Mouse (Mus musculus) kidney, embryonic 16.5 days (tissue): ENCODE measurements around the gene Sh3d19. TPM values are rescaled to one million over a fixed set of nuclear protein-coding genes. Genes with fewer than 3 reads are reported as not detected.

Experiments
- ATAC-seq: fragments of 200-750 bp; cut with Nextera tagmentation; 2 replicates; pipeline ENCODE4 v1.8.0; 2017; ENCODE audit warnings: moderate TSS enrichment; ENCODE audit not compliant: low FRiP score, low TSS enrichment
- H3K27ac ChIP-seq: fragments of 300-500 bp; sonication (generic); 2 replicates; pipeline ENCODE4 v1.5.1; 2014; ENCODE audit warnings: low read length
- H3K27me3 ChIP-seq: fragments of 300-500 bp; sonication (generic); 2 replicates; pipeline ENCODE4 v1.6.1; 2014; ENCODE audit warnings: low read length, control low read depth, mixed read lengths; ENCODE audit not compliant: insufficient read depth
- H3K36me3 ChIP-seq: fragments of 300-500 bp; sonication (generic); 2 replicates; pipeline ENCODE4 v1.6.1; 2014; ENCODE audit warnings: low read length, control low read depth, mixed read lengths; ENCODE audit not compliant: insufficient read depth
- H3K4me1 ChIP-seq: fragments of 300-500 bp; sonication (generic); 2 replicates; pipeline ENCODE4 v1.6.1; 2014; ENCODE audit warnings: low read length, control low read depth, mixed read lengths; ENCODE audit not compliant: insufficient read depth
- H3K4me2 ChIP-seq: fragments of 300-500 bp; sonication (generic); replicated peaks from 2 replicates; pipeline ENCODE4 v1.6.1; 2014; ENCODE audit warnings: low read depth, low read length
- H3K4me3 ChIP-seq: fragments of 300-500 bp; sonication (generic); 2 replicates; pipeline ENCODE4 v1.5.1; 2014; ENCODE audit warnings: mild to moderate bottlenecking, low read length
- H3K9ac ChIP-seq: fragments of 300-500 bp; sonication (generic); replicated peaks from 2 replicates; pipeline ENCODE4 v1.6.1; 2014; ENCODE audit warnings: low read length
- H3K9me3 ChIP-seq: fragments of 300-500 bp; sonication (generic); 2 replicates; pipeline ENCODE4 v1.6.1; 2016; ENCODE audit warnings: low read length, control low read depth
- WGBS: fragments of 180-500 bp; shearing (Covaris S2); extraction: QIAGEN DNeasy Blood & Tissue Kit; methylation state at CpG from one replicate; pipeline ENCODE4 v1.1.7; 2014; 5-methylcytosine and 5-hydroxymethylcytosine counted together
- polyA plus RNA-seq: library from polyadenylated mRNA; unstranded; fragments of >200 nt; fragmentation: Nextera tagmentation; extraction: Ambion mirVana; gene quantifications from 2 replicates; pipeline ENCODE4 v1.2.1, GENCODE M21; 2015

Sh3d19 gene
- polyA plus RNA-seq, 1 experiment from 2014 or later = 27.4 TPM

- H3K27ac ChIP-seq = no peak overlapping the region
- no peaks in the 10 kb centered on the region for H3K9me3 ChIP-seq
- H3K4me2 ChIP-seq = no peak overlapping the region
- 91% methylated on average over 5 of the region's 5 CpGs for WGBS
- no peak overlapping the region for H3K4me3 ChIP-seq
- no peaks in the 10 kb centered on the region for H3K4me1 ChIP-seq
- no peaks in the 10 kb centered on the region for H3K27me3 ChIP-seq
- no peak overlapping the region for H3K9ac ChIP-seq
- ATAC-seq = no peak
- H3K36me3 ChIP-seq = 0 out of 2 replicates have a peak, but pooled peaks cover 3% of the 10 kb centered on the region
These were observed 104.7 kb downstream of the Sh3d19 start for GRCm38 (mm10) chr3:86075593-86075992.

- no peak overlapping the region for H3K4me3 ChIP-seq
- 66% methylated on average over 14 of the region's 14 CpGs for WGBS
- no peak overlapping the region for H3K9ac ChIP-seq
- 0 out of 2 replicates have a peak, but pooled peaks have one; percentile 46 for ATAC-seq
- H3K27me3 ChIP-seq = no peaks in the 10 kb centered on the region
- H3K27ac ChIP-seq = no peak overlapping the region
- no peaks in the 10 kb centered on the region for H3K4me1 ChIP-seq
- H3K9me3 ChIP-seq = no peaks in the 10 kb centered on the region
- H3K4me2 ChIP-seq = no peak overlapping the region
- H3K36me3 ChIP-seq = 0 out of 2 replicates have a peak, but pooled peaks cover 3% of the 10 kb centered on the region
These were observed 105.8 kb downstream of the Sh3d19 start for GRCm38 (mm10) chr3:86076511-86077283.

DNA sequence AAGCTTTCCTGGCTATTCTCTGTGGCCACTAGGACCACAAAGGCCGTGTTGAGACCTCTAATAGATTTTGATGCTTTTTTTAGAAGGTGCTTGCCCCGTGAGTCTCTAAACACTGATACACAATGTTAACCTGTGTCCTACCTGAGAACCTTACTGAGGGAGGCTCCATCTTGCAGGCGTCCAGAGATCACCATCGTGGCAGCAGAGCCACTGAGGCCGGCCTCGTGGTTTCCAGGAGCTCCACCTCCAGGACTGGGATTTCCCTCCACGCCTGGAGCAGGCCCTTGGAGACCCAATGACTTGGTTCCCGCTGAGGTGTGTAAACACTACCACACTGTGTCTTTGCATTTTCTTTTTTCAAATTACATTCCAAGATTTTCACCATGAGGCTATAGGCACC is 112.1 kb downstream of the Sh3d19 start:
- Histone ChIP-seq H3K36me3 (peaks cover 24% of the 10 kb centered on the region; the same call in 1 of the 2 replicates), H3K27ac (no peak overlapping the region), H3K4me2 (no peak overlapping the region), H3K4me1 (no peaks in the 10 kb centered on the region), H3K9me3 (no peaks in the 10 kb centered on the region), H3K4me3 (no peak overlapping the region), H3K27me3 (no peaks in the 10 kb centered on the region), H3K9ac (no peak overlapping the region)
- WGBS = 92% methylated on average over 8 of the region's 8 CpGs
- ATAC-seq = no peak

GRCm38 (mm10) chr3:86085001-86085400 is 114.1 kb downstream of the Sh3d19 start:
- peaks cover 32% of the 10 kb centered on the region for H3K36me3 ChIP-seq
- no peak overlapping the region for H3K4me2 ChIP-seq
- no peaks in the 10 kb centered on the region for H3K9me3 ChIP-seq
- WGBS = 88% methylated on average over 19 of the region's 19 CpGs
- no peaks in the 10 kb centered on the region for H3K4me1 ChIP-seq
- no peak overlapping the region for H3K9ac ChIP-seq
- no peak for ATAC-seq
- no peak overlapping the region for H3K4me3 ChIP-seq
- H3K27ac ChIP-seq = no peak overlapping the region
- no peaks in the 10 kb centered on the region for H3K27me3 ChIP-seq

DNA sequence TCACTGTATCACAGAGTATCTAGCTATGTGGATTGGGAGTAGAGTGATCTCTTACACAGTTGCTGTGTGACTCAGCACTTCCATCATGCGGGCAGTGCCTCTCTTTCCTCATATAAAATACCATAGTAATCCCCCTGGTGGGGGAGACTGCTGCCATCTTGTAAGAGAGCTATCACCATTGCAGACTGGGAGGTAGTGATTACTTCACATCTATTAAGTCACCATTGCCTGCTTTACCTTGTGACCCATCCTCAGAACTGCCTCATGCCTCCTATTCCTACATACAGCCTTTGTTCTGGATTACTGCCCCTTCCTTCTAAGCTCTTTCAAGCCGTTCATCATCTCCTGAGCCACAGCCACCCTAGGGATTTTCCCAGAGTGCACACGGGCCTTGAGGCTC is 117.0 kb downstream of the Sh3d19 start:
- ATAC-seq = no peak
- H3K9ac ChIP-seq = no peak overlapping the region
- H3K27ac ChIP-seq = no peak overlapping the region
- no peak overlapping the region for H3K4me2 ChIP-seq
- H3K4me3 ChIP-seq = no peak overlapping the region
- H3K27me3 ChIP-seq = no peaks in the 10 kb centered on the region
- H3K4me1 ChIP-seq = peaks cover 5% of the 10 kb centered on the region; the same call in 1 of the 2 replicates
- H3K36me3 ChIP-seq = peaks cover 28% of the 10 kb centered on the region
- H3K9me3 ChIP-seq = no peaks in the 10 kb centered on the region
- WGBS = 79% methylated on average over 3 of the region's 3 CpGs

DNA sequence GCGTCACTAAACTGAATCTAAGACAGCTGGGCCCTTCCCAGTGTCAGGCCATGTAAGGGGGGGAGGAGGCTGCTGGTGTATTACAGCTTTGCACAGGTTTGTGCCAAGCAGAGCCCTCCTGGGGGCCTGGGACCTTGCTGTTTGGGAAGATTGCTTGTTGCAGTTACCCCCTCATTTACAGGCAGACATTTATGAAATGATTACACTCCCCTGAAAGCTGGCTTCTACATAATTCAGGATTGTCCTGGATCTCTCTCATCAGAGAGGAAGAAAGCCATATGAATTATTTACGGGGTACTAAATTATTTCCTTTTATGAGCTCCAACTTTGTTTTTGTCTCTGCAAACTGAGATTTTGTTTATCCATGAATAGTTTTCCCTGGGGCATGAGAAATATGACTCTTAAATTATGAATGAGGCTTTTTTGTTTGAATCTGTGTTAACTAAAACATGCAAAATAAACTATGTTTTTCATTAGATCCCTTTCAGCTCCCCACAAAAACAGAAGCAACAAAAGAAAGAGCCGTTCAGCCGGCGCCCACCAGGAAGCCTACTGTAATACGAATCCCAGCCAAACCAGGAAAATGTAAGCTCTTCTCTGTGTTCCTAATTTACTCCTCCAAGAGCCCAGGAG is 122.4 kb downstream of the Sh3d19 start:
- no peaks in the 10 kb centered on the region for H3K27me3 ChIP-seq
- WGBS = 24% methylated on average over 6 of the region's 6 CpGs
- peak overlapping the region; percentile 66 for H3K27ac ChIP-seq
- peaks cover 18% of the 10 kb centered on the region for H3K36me3 ChIP-seq
- H3K9me3 ChIP-seq = no peaks in the 10 kb centered on the region
- no peak overlapping the region for H3K9ac ChIP-seq
- H3K4me2 ChIP-seq = no peak overlapping the region
- no peak for ATAC-seq
- no peak overlapping the region for H3K4me3 ChIP-seq
- H3K4me1 ChIP-seq = peaks cover 11% of the 10 kb centered on the region

- no peaks in the 10 kb centered on the region for H3K9me3 ChIP-seq
- no peak overlapping the region for H3K9ac ChIP-seq
- no peak overlapping the region for H3K4me2 ChIP-seq
- no peak for ATAC-seq
- no peak overlapping the region for H3K4me3 ChIP-seq
- peaks cover 11% of the 10 kb centered on the region for H3K4me1 ChIP-seq
- H3K36me3 ChIP-seq = peaks cover 16% of the 10 kb centered on the region
- peak overlapping the region; percentile 55; the same call in 1 of the 2 replicates for H3K27ac ChIP-seq
- H3K27me3 ChIP-seq = no peaks in the 10 kb centered on the region
- 70% methylated on average over 5 of the region's 5 CpGs for WGBS
These were observed 123.0 kb downstream of the Sh3d19 start for GRCm38 (mm10) chr3:86093907-86094306.

DNA sequence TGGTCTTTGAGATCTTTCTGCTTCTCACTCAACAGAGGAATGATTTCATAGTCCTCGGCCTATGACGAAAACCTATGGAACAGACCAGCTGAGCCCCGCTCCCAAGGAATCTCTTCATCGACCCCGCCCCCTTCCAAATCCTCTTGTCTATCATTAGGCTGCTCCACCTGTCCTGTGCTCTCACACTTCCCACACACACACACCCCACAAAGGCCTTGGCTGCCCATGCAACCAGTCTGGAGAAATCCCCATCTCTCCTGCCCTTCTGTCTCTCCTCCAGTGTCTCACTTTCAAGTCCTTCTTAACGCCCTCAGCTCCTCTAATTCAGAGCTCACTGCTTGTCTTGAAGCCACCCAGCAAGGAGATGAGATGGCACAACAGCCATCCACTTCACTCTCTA is 131.0 kb downstream of the Sh3d19 start:
- Histone ChIP-seq H3K9me3 (no peaks in the 10 kb centered on the region), H3K27ac (no peak overlapping the region), H3K27me3 (no peaks in the 10 kb centered on the region), H3K36me3 (peaks cover 21% of the 10 kb centered on the region), H3K4me2 (no peak overlapping the region), H3K4me3 (no peak overlapping the region), H3K9ac (no peak overlapping the region), H3K4me1 (no peaks in the 10 kb centered on the region)
- no peak for ATAC-seq
- 91% methylated on average over 6 of the region's 6 CpGs for WGBS

GRCm38 (mm10) chr3:86103449-86104291 is 132.8 kb downstream of the Sh3d19 start:
- Histone ChIP-seq H3K9me3 (no peaks in the 10 kb centered on the region), H3K27me3 (no peaks in the 10 kb centered on the region), H3K36me3 (peaks cover 19% of the 10 kb centered on the region), H3K27ac (no peak overlapping the region), H3K9ac (no peak overlapping the region), H3K4me1 (no peaks in the 10 kb centered on the region), H3K4me2 (no peak overlapping the region), H3K4me3 (no peak overlapping the region)
- 77% methylated on average over 18 of the region's 18 CpGs for WGBS
- no peak for ATAC-seq
